Mouse (Mus musculus) G1E (cell line): ENCODE measurements around the gene Moxd1.

ENCODE experiments used
- CTCF ChIP-seq: IDR thresholded peaks from 2 replicates; pipeline ENCODE4 v1.5.1; 2012; ENCODE audit warnings: low read depth, low read length, inconsistent platforms, mixed read lengths
- GATA1 ChIP-seq: IDR thresholded peaks from 2 replicates; pipeline ENCODE4 v1.6.1; 2012; ENCODE audit warnings: borderline replicate concordance, low read length, inconsistent platforms, mixed read lengths
- GATA2 ChIP-seq: IDR thresholded peaks from 2 replicates; pipeline ENCODE4 v1.6.1; 2012; ENCODE audit warnings: low read depth, low read length, inconsistent platforms, borderline replicate concordance
- TAL1 ChIP-seq: conservative IDR thresholded peaks from 2 replicates; pipeline ENCODE4 v1.6.1; 2012; ENCODE audit warnings: low read depth, low read length, inconsistent platforms, mixed read lengths

DNA sequence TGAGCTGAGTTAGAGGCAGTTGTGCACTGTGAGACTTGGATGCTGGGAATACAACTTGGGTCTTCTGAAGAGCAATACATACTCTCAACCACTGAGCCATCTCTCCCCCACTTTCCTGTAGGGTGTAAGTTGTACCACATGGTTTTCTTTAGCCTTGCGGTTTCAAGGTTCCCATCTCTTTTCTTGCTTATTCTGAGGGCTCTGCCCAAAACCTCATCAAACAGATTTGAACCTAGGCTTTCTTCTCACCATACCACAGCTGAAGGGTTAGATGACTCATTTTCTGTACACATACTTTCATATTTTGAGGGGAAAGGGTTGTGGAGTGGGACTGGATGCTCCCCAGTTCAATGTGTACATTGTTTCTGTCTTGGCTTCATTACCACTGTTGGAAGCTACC, 69.4 kb downstream of the Moxd1 start:
- TF ChIP-seq GATA2 (no peak), TAL1 (no peak), CTCF (no peak), GATA1 (no peak)
